14 mouse cellular contexts compared by ENCODE assay signal in genomic region chr7:27375274-27375673, GRCm38 (mm10). TPM values are rescaled to one million over a fixed set of nuclear protein-coding genes. Genes with fewer than 3 reads are reported as not detected.
DNase-seq lines count a peak whose midpoint lies in the region; ATAC-seq lines count a peak whose summit lies in the region.
"Had no signal": no experiment of that assay in that cellular context is flagged by ENCODE, and none has a peak within 500 bp of the region (broad histone marks: within the 10 kb centered on the region; RNA-seq: fewer than 3 reads in every experiment).

No protein-coding gene starts in this region.

- no peak for DNase-seq in forebrain, embryonic 11.5 days (ENCODE audit: low spot score)
- peak; percentile 57 to 68 for DNase-seq in right cerebral cortex, postnatal 10 days (ENCODE audit: low spot score in 2 of 2)
- no peak for DNase-seq in adipocyte (ENCODE audit: low spot score)
- no peak for DNase-seq in kidney, postnatal 36 days
- DNase-seq: gastrocnemius, postnatal 25 days; lung, postnatal 14 days had no signal

- peaks cover 10% of the 10 kb centered on the region for H3K4me1 ChIP-seq in forebrain, embryonic 12.5 days
- H3K4me1 ChIP-seq in forebrain, embryonic 11.5 days (replicated peaks; ENCODE audit: control insufficient read depth, insufficient read depth, low read length) = peaks cover 4% of the 10 kb centered on the region; the same call in 1 of the 2 replicates
- peaks cover 13% of the 10 kb centered on the region for H3K4me1 ChIP-seq in megakaryocyte, embryonic 14.5 days
- H3K4me1 ChIP-seq in forebrain, embryonic 13.5 days = peaks cover 4% of the 10 kb centered on the region; the same call in 1 of the 2 replicates

- H3K4me2 ChIP-seq in forebrain, embryonic 12.5 days = peak overlapping the region; percentile 21
- no peak overlapping the region for H3K4me2 ChIP-seq in forebrain, embryonic 11.5 days (ENCODE audit: low read depth, low read length, severe bottlenecking)
- peak overlapping the region; percentile 32 for H3K4me2 ChIP-seq in forebrain, embryonic 13.5 days

- H3K9me3 ChIP-seq in forebrain, embryonic 12.5 days = no peaks in the 10 kb centered on the region
- peaks cover under 1% of the 10 kb centered on the region; the same call in 1 of the 2 replicates for H3K9me3 ChIP-seq in forebrain, embryonic 11.5 days (ENCODE audit: control insufficient read depth, low read length)
- H3K9me3 ChIP-seq in megakaryocyte, embryonic 14.5 days = peaks cover 23% of the 10 kb centered on the region
- H3K9me3 ChIP-seq in forebrain, embryonic 13.5 days (replicated peaks) = 0 out of 2 replicates have a peak, but pooled peaks cover 2% of the 10 kb centered on the region

- ATAC-seq in forebrain, embryonic 12.5 days (ENCODE audit: low FRiP score) = no peak
- ATAC-seq in forebrain, embryonic 11.5 days (replicated peaks; ENCODE audit: low FRiP score) = no peak
- ATAC-seq in megakaryocyte, adult 5-6 weeks (ENCODE audit: poor library complexity, severe bottlenecking) = no peak
- no peak for ATAC-seq in forebrain, embryonic 13.5 days

- no peak overlapping the region for H3K27ac ChIP-seq in forebrain, embryonic 12.5 days
- no peak overlapping the region for H3K27ac ChIP-seq in forebrain, embryonic 11.5 days (ENCODE audit: low read depth, low read length)
- no peak overlapping the region for H3K27ac ChIP-seq in forebrain, embryonic 13.5 days

- H3K27me3 ChIP-seq in forebrain, embryonic 12.5 days = peaks cover 91% of the 10 kb centered on the region
- H3K27me3 ChIP-seq in forebrain, embryonic 11.5 days (ENCODE audit: control insufficient read depth, insufficient read depth, low read length) = peaks cover 52% of the 10 kb centered on the region
- H3K27me3 ChIP-seq in megakaryocyte, embryonic 14.5 days (replicated peaks) = peaks cover 78% of the 10 kb centered on the region
- H3K27me3 ChIP-seq in forebrain, embryonic 13.5 days = peaks cover 85% of the 10 kb centered on the region

- H3K9ac ChIP-seq in forebrain, embryonic 12.5 days = no peak overlapping the region
- no peak overlapping the region for H3K9ac ChIP-seq in forebrain, embryonic 11.5 days (ENCODE audit: low read length)
- H3K9ac ChIP-seq in forebrain, embryonic 13.5 days = peak overlapping the region; percentile 30; the same call in 1 of the 2 replicates

- no peaks in the 10 kb centered on the region for H3K36me3 ChIP-seq in forebrain, embryonic 12.5 days (replicated peaks)
- no peaks in the 10 kb centered on the region for H3K36me3 ChIP-seq in forebrain, embryonic 11.5 days (ENCODE audit: control insufficient read depth, insufficient read depth, low read length)
- H3K36me3 ChIP-seq in megakaryocyte, embryonic 14.5 days (replicated peaks; ENCODE audit: low read length) = no peaks in the 10 kb centered on the region
- H3K36me3 ChIP-seq in forebrain, embryonic 13.5 days (ENCODE audit: poor library complexity, severe bottlenecking) = no peaks in the 10 kb centered on the region

- peak overlapping the region; percentile 9; the same call in 1 of the 2 replicates for H3K4me3 ChIP-seq in forebrain, embryonic 12.5 days (replicated peaks)
- H3K4me3 ChIP-seq in forebrain, embryonic 11.5 days (ENCODE audit: low read depth, low read length) = no peak overlapping the region
- peak overlapping the region; percentile 46 for H3K4me3 ChIP-seq in megakaryocyte, embryonic 14.5 days (replicated peaks)
- H3K4me3 ChIP-seq in forebrain, embryonic 13.5 days = peak overlapping the region; percentile 10; the same call in 1 of the 2 replicates

- 0% methylated on average over 22 of the region's 22 CpGs for WGBS in forebrain, embryonic 12.5 days
- 3% methylated on average over 22 of the region's 22 CpGs for WGBS in forebrain, embryonic 11.5 days
- WGBS in forebrain, embryonic 13.5 days = 1% methylated on average over 22 of the region's 22 CpGs

RNA-seq across cellular contexts. Expression of gene Gm20479, which starts 18.1 kb away (rescaled TPM):
- polyA plus RNA-seq in forebrain, embryonic 12.5 days (2016; fragmentation: Nextera tagmentation; extraction: Ambion mirVana) = 1.5 TPM in 1 of 2 replicates, not detected in the other
- not detected in 2 replicates for polyA plus RNA-seq in forebrain, embryonic 11.5 days (2014; fragmentation: Nextera tagmentation; extraction: Ambion mirVana)
- 1.4 and 7.6 TPM in 2 replicates for polyA plus RNA-seq in megakaryocyte, embryonic 14.5 days (2012; ENCODE audit: insufficient read depth, low replicate concordance)
- not detected in 2 replicates for total RNA-seq in megakaryocyte, adult 5-6 weeks (2015)
- not detected in 2 replicates for total RNA-seq in megakaryocyte, adult 5-6 weeks (2017)
- 0.62 TPM in 1 of 2 replicates, not detected in the other for polyA plus RNA-seq in forebrain, embryonic 13.5 days (2015; fragmentation: Nextera tagmentation; extraction: Ambion mirVana)
- total RNA-seq: common myeloid progenitor, adult 5-6 weeks; gastrocnemius, postnatal 25 days; hematopoietic stem cell, adult 5-6 weeks had no signal
- polyA plus RNA-seq: brain, embryonic 14.5 days; limb, embryonic 14.5 days had no signal

RNA-seq across cellular contexts. Expression of gene Shkbp1, which starts 19.5 kb away (rescaled TPM):
- 77.1 and 81.2 TPM in 2 replicates for polyA plus RNA-seq in forebrain, embryonic 12.5 days (2016; fragmentation: Nextera tagmentation; extraction: Ambion mirVana)
- polyA plus RNA-seq in forebrain, embryonic 11.5 days (2014; fragmentation: Nextera tagmentation; extraction: Ambion mirVana) = 64.3 and 67.6 TPM in 2 replicates
- polyA plus RNA-seq in megakaryocyte, embryonic 14.5 days (2012; ENCODE audit: insufficient read depth, low replicate concordance) = 214 and 344 TPM in 2 replicates
- total RNA-seq in megakaryocyte, adult 5-6 weeks (2015) = 42.6 and 43.6 TPM in 2 replicates
- total RNA-seq in megakaryocyte, adult 5-6 weeks (2017) = 30.9 and 34.0 TPM in 2 replicates
- polyA plus RNA-seq in forebrain, embryonic 13.5 days (2015; fragmentation: Nextera tagmentation; extraction: Ambion mirVana) = 85.4 and 89.3 TPM in 2 replicates

RNA-seq across cellular contexts. Expression of gene Ltbp4, which starts 37.8 kb away (rescaled TPM):
- 12.4 and 16.5 TPM in 2 replicates for polyA plus RNA-seq in forebrain, embryonic 12.5 days (2016; fragmentation: Nextera tagmentation; extraction: Ambion mirVana)
- 11.9 and 13.0 TPM in 2 replicates for polyA plus RNA-seq in forebrain, embryonic 11.5 days (2014; fragmentation: Nextera tagmentation; extraction: Ambion mirVana)
- polyA plus RNA-seq in megakaryocyte, embryonic 14.5 days (2012; ENCODE audit: insufficient read depth, low replicate concordance) = 0.28 TPM in 1 of 2 replicates, not detected in the other
- not detected in 2 replicates for total RNA-seq in megakaryocyte, adult 5-6 weeks (2015)
- not detected in 2 replicates for total RNA-seq in megakaryocyte, adult 5-6 weeks (2017)
- polyA plus RNA-seq in forebrain, embryonic 13.5 days (2015; fragmentation: Nextera tagmentation; extraction: Ambion mirVana) = 10.5 and 13.4 TPM in 2 replicates
- total RNA-seq: common myeloid progenitor, adult 5-6 weeks; hematopoietic stem cell, adult 5-6 weeks had no signal

Comparison
In these comparisons a context has a peak if more than half of its experiments do, and no peak if none do; other contexts are left out.
1. DNase-seq: peak in right cerebral cortex, postnatal 10 days (2 of 2); none in forebrain, embryonic 11.5 days (single experiment), adipocyte (single experiment) and kidney, postnatal 36 days (0 of 2).